Mouse (Mus musculus) embryonic fibroblast, embryonic 13.5 days (primary cell): ENCODE results near the gene Mettl16. TPM values are rescaled to one million over a fixed set of nuclear protein-coding genes. Genes with fewer than 3 reads are reported as not detected.
A peak's percentile ranks its signal among the peaks of the same experiment; 100 is the strongest.

Experiments used
- H3K27ac ChIP-seq: 2 replicates; pipeline ENCODE4 v1.5.1; 2012; ENCODE audit warnings: low read length, control low read depth, inconsistent platforms; ENCODE audit not compliant: insufficient read depth
- H3K4me1 ChIP-seq: 2 replicates; pipeline ENCODE4 v1.6.1; 2011; ENCODE audit warnings: low read length; ENCODE audit not compliant: control insufficient read depth, insufficient read depth
- H3K4me3 ChIP-seq: 2 replicates; pipeline ENCODE4 v1.5.1; 2011; ENCODE audit warnings: mild to moderate bottlenecking, control low read depth, low read length; ENCODE audit not compliant: insufficient read depth
- CTCF ChIP-seq: IDR thresholded peaks from 2 replicates; pipeline ENCODE4 v1.5.1; 2011; ENCODE audit warnings: mild to moderate bottlenecking, control low read depth, low read length, moderate library complexity, borderline replicate concordance; ENCODE audit not compliant: insufficient read depth
- POLR2A ChIP-seq: IDR thresholded peaks from 2 replicates; pipeline ENCODE4 v1.6.1; 2011; ENCODE audit warnings: low read depth, mild to moderate bottlenecking, control low read depth, low read length, moderate library complexity
- polyA plus RNA-seq: library from polyadenylated mRNA; stranded (reverse); fragments of >200 nt; gene quantifications from 2 replicates; pipeline ENCODE4 v1.2.4, GENCODE M21; 2011; ENCODE audit warnings: low read depth; ENCODE audit not compliant: missing spikeins, insufficient read length

Gene Mettl16
- polyA plus RNA-seq, 1 experiment = 29.1 TPM

DNA sequence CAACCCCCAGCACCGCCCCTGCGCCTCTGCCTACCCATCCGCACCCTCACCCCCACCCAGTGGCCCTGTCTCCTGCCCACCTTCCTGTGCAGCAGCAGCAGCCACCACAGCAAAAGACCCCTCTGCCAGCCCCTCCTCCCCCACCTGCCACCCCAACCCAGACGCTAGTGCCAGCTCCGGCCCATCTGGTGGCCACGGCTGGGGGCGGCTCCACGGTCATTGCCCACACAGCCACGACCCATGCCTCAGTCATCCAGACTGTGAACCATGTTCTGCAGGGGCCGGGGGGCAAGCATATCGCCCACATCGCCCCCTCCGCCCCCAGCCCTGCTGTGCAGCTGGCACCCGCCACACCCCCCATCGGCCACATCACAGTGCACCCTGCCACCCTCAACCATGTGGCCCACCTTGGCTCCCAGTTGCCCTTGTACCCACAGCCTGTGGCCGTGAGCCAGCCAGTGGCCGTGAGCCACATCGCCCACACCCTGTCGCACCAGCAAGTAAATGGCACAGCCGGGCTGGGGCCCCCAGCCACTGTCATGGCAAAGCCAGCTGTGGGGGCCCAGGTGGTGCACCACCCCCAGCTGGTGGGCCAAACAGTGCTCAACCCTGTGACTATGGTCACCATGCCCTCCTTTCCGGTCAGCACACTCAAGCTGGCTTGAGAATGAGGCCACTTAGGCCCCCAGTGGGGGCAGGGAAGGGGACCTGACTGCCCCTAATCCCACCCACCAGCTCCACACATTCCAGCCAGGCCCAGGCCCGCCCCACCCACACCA is 72.2 kb downstream of the Mettl16 start:
- no peak overlapping the region for H3K4me3 ChIP-seq
- H3K27ac ChIP-seq = no peak overlapping the region
- peaks cover 5% of the 10 kb centered on the region for H3K4me1 ChIP-seq
- TF ChIP-seq CTCF (no peak), POLR2A (no peak)

DNA sequence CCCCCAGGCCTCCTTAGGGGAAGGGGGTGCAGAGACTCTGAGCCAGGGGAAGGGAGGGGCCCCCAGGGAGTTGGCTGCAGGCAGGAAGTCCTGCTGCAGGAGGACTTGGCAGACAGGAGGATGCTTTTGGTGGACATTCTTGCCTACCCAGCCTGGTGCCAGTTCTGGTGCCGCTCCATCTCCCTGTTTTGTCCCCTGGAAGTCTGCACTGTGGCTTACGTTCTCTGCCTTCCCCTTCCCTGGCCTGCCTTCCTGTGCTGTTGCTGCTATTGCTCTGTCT is 72.7 kb downstream of the Mettl16 start:
- no peak overlapping the region for H3K27ac ChIP-seq
- TF ChIP-seq POLR2A = no peak
- TF ChIP-seq CTCF = no peak

DNA sequence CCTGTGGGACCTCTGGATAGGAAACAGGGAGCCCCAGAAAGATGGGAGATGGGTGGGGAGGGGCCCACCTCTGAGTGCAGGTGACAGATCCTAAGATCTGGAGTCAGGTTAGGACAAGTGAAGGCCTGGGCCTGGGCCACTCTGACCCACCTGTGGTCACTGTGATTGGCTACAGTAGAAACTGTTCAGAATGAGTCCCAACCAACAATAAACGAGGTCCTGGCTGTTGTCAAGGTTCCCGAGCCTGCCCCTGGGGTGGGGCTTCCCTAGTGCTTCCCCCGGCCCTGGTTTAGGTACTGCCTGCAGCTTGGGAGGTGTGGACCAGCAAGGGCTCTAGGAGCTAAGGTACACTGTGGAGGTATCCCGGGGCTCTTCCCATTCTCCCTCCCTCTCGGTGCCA is 73.1 kb downstream of the Mettl16 start:
- no peak overlapping the region for H3K27ac ChIP-seq
- no peak overlapping the region for H3K4me3 ChIP-seq
- peaks cover 5% of the 10 kb centered on the region for H3K4me1 ChIP-seq
- TF ChIP-seq POLR2A (no peak), CTCF (no peak)

More for the DNA sequence above, 72.7 kb downstream of the Mettl16 start:
- Histone ChIP-seq H3K4me1 (peaks cover 5% of the 10 kb centered on the region), H3K4me3 (no peak overlapping the region)

DNA sequence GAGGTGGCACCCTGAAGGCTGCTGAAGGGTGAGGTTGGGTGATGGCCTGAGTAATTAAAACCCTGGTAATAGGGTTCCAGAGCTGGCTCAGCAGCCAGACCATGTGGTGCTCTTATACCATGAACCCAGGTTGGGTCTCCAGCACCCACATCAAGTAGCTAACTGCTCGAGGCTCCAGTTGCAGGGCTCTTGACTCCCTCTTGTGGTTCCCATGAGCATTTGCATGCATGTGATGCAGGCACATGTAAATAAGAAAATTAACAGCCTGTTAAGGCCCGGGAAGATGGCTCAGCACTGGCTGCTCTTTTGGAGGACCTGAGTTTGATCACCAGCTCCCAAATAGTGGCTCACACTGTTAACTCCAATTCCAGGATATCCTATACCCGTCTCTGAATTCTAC is 75.2 kb downstream of the Mettl16 start:
- Histone ChIP-seq H3K27ac (no peak overlapping the region), H3K4me1 (0 out of 2 replicates have a peak, but pooled peaks cover 2% of the 10 kb centered on the region), H3K4me3 (no peak overlapping the region)
- TF ChIP-seq POLR2A = no peak
- TF ChIP-seq CTCF = no peak

DNA sequence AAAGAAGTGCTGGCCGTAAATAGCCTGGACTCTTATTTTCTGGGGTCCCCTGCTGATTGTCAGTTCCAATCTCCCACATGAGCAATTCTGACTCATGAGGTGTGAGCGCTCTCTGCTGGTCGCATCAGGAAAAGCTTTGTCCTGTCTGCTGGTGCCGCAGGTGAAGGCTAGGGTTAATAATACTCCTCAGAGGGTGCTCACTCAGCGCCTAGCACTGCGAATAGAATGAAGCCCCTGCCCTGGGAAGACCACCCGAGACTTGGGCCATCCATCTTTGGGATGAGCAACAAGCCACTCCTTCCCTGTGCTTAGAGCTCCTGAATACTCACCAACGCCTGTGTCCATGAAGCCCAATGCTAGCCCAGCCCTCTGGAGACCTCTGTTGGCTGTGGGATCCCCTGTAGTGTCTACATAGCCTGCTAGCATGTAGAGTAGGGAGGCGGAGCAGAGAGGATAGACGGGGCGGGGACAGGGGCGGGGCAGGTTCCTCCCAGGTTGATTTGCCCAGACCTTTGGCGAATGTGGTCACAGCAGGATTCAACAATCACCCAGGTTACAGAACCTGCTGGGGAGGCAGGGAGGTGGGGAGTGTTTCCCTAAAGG is 77.4 kb downstream of the Mettl16 start:
- Histone ChIP-seq H3K4me3 (no peak overlapping the region), H3K4me1 (0 out of 2 replicates have a peak, but pooled peaks cover 2% of the 10 kb centered on the region), H3K27ac (no peak overlapping the region)
- TF ChIP-seq CTCF (peak; percentile 77), POLR2A (no peak)

DNA sequence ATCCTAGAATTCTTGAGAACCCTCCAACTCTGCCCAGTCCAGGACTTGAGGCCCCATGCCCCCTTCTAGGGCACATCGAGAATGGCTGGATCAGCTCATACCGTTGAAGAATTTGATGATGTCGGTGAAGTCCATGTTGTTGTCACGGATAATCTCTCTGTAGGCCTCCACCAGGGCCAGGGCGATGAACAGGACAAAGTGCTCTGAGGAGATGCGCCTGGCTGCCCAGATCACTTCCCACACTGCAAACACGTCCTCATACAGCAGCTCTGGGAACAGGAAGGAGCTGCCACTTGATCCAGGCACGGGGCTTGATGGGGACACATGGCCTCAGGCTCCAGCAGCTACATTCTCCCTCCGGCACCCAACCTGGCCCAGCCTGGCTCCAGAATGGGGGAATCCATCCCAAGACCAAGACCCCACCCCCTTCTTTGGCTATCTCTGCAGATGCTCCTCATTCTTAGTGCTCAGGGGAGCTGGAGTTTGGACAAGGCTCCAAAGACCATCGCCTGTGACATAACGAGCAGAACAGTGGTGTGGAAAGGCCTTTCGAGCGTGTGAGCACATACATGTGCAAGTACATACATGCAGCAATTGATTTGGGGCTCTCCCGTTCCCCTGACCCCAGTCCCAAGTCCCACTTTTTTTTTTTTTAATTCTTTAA is 80.5 kb downstream of the Mettl16 start:
- no peak for TF ChIP-seq CTCF
- TF ChIP-seq POLR2A = no peak
- Histone ChIP-seq H3K4me3 (no peak overlapping the region), H3K27ac (no peak overlapping the region), H3K4me1 (no peaks in the 10 kb centered on the region)

DNA sequence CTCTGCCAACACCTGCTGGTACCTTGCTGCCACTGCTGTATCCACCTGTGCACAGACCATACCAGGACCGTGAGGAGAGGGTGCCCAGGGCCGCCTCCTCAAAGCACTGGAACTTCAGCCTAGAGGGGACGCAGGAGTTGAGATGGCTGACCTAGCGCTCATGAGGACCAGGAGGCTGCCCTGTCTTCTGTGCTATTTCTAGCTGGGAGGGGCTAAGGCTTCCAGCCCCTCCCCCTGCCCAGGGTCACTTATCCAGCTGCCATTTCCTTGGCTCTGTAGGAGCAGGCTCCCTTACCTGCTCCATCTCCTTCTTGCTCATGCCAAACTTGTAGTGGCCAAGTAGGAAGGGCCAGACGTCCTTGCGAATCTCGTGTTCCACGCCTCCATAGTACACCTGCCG is 87.1 kb downstream of the Mettl16 start:
- Histone ChIP-seq H3K4me3 (no peak overlapping the region), H3K4me1 (peaks cover 4% of the 10 kb centered on the region; the same call in 1 of the 2 replicates), H3K27ac (no peak overlapping the region)
- TF ChIP-seq POLR2A = no peak

DNA sequence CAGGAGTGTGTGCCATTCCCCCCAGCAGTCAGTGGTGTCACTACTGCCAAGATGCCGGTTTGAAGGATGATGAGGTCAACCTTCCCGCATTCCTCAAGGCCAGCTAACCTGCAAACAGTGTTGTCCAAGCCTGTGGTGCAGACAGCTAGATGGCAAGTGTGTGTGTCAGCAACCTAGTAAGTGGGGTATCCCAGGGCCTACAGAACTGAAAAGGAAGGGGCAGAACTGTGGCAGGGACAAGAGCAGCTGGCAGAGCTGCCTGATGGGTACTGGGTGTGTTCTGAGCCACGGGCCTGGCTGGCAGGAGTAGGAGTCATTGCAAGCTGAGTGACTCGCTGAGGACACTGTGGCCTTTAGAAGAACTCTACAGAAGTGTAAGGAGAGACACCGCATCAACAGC is 91.5 kb downstream of the Mettl16 start:
- TF ChIP-seq CTCF (no peak), POLR2A (no peak)
- peaks cover 4% of the 10 kb centered on the region; the same call in 1 of the 2 replicates for H3K4me1 ChIP-seq
- H3K27ac ChIP-seq = no peak overlapping the region
- H3K4me3 ChIP-seq = no peak overlapping the region

DNA sequence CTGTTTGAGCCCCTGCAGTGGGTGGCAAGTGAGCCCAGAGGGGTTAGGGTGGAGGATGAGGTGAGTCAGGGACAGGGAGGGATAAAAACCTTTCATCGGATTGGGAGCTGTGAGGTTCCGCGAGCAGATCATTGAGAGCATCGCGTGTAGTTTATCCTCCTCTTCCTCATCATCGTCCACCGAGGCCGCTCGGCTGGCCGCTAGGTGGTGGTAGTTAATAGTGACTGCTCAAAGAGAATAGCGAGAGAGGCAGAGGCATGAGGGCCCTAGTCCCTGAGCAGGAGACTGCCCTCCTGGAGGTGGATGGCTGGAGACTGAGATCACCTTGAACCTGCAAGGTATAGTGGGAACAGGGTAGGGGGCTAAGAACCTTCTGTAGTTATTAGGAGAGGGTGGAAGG is 92.8 kb downstream of the Mettl16 start:
- H3K4me1 ChIP-seq = peaks cover 4% of the 10 kb centered on the region; the same call in 1 of the 2 replicates
- TF ChIP-seq CTCF (peak; percentile 55; the same call in 1 of the 2 replicates), POLR2A (no peak)
- no peak overlapping the region for H3K4me3 ChIP-seq
- H3K27ac ChIP-seq = no peak overlapping the region

DNA sequence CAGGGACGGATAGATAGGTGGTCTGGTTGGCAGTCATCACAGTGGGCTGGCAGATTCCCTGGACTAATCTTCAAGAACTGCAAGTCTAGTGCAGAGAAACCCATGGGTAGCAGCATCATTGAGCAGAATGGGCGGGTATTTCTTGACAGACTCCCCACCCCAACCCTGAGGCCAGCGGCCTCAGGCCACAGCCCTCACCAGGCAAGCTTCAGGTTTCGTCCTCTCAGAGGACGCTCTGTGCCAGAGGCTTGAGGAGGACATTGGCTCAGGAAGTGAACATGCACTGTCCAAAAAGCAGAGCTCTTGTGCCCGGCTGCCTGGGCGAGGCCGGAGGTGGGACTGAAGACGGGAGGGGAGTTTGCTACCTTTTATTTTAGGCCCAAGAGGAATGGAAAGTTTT is 93.8 kb downstream of the Mettl16 start:
- TF ChIP-seq POLR2A = no peak
- TF ChIP-seq CTCF = no peak
- no peak overlapping the region for H3K27ac ChIP-seq

More for the DNA sequence above, 93.8 kb downstream of the Mettl16 start:
- H3K4me3 ChIP-seq = no peak overlapping the region
- H3K4me1 ChIP-seq = peaks cover 4% of the 10 kb centered on the region; the same call in 1 of the 2 replicates
